In the genomic region with DNA sequence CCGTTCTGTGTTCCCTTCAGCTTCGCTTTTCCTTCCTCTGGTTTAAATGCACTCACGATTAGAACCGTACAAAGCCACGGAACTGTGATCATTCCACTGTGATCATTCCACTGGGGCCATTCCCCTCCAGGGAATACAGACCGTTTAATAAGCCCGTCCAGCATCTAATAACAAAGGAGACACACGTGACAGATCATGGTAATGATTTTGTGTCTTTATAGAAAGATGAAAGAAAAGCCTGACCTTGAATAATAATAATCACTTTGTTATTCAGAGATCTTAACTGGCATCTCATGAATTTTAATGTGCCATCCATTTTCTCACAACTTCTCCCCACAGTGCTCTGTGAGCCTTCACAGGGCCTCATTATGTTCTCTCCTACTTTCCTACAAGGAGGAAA, we compare ENCODE assay signal across 19 mouse cellular contexts. TPM values are rescaled to one million over a fixed set of nuclear protein-coding genes. Genes with fewer than 3 reads are reported as not detected.
DNase-seq lines count a peak whose midpoint lies in the region; ATAC-seq and TF ChIP-seq lines count a peak whose summit lies in the region.
"Had no signal": no experiment of that assay in that cellular context is flagged by ENCODE, and none has a peak within 500 bp of the region (broad histone marks: within the 10 kb centered on the region; RNA-seq: fewer than 3 reads in every experiment).

No protein-coding gene starts in this region.

- no peak overlapping the region for H3K9ac ChIP-seq in kidney, postnatal 0 days (ENCODE audit: low read depth, low read length)
- H3K9ac ChIP-seq in forebrain, embryonic 13.5 days, result no peak overlapping the region
- no peak overlapping the region for H3K9ac ChIP-seq in hindbrain, embryonic 15.5 days
- H3K9ac ChIP-seq in midbrain, postnatal 0 days (replicated peaks; ENCODE audit: low read length, poor library complexity, severe bottlenecking), result no peak overlapping the region
- H3K9ac ChIP-seq: heart, embryonic 15.5 days; liver, embryonic 14.5 days; neural tube, embryonic 12.5 days had no signal

- H3K4me3 ChIP-seq in kidney, postnatal 0 days (replicated peaks; ENCODE audit: low read depth, low read length), result no peak overlapping the region
- no peak overlapping the region for H3K4me3 ChIP-seq in forebrain, embryonic 13.5 days
- H3K4me3 ChIP-seq in hindbrain, embryonic 15.5 days, result no peak overlapping the region
- H3K4me3 ChIP-seq in midbrain, postnatal 0 days (ENCODE audit: low read depth, low read length), result no peak overlapping the region
- H3K4me3 ChIP-seq: heart, embryonic 15.5 days; left cerebral cortex, adult 2 months; neural tube, embryonic 12.5 days had no signal

- no peaks in the 10 kb centered on the region for H3K4me1 ChIP-seq in kidney, postnatal 0 days (replicated peaks; ENCODE audit: insufficient read depth, low read length)
- peaks cover 16% of the 10 kb centered on the region for H3K4me1 ChIP-seq in forebrain, embryonic 13.5 days
- H3K4me1 ChIP-seq in hindbrain, embryonic 15.5 days (replicated peaks), result peaks cover 8% of the 10 kb centered on the region; the same call in 1 of the 2 replicates
- H3K4me1 ChIP-seq in midbrain, postnatal 0 days (ENCODE audit: insufficient read depth, low read length), result no peaks in the 10 kb centered on the region
- H3K4me1 ChIP-seq: heart, embryonic 15.5 days; neural tube, embryonic 12.5 days had no signal

- no peak overlapping the region for H3K4me2 ChIP-seq in kidney, postnatal 0 days (ENCODE audit: low read length)
- peak overlapping the region; percentile 10 for H3K4me2 ChIP-seq in forebrain, embryonic 13.5 days
- no peak overlapping the region for H3K4me2 ChIP-seq in hindbrain, embryonic 15.5 days
- H3K4me2 ChIP-seq in midbrain, postnatal 0 days (ENCODE audit: low read depth, low read length, poor library complexity, severe bottlenecking), result no peak overlapping the region
- H3K4me2 ChIP-seq: heart, embryonic 15.5 days; neural tube, embryonic 12.5 days had no signal

- TF ChIP-seq CTCF in kidney, postnatal 0 days (IDR thresholded peaks at IDR 0.05; ENCODE audit: low read depth), result no peak
- no peak for TF ChIP-seq CTCF in midbrain, postnatal 0 days (IDR thresholded peaks at IDR 0.05)

- peak overlapping the region; percentile 42; the same call in 1 of the 2 replicates for H3K27ac ChIP-seq in kidney, postnatal 0 days
- H3K27ac ChIP-seq in forebrain, embryonic 13.5 days, result peak overlapping the region; percentile 75
- H3K27ac ChIP-seq in hindbrain, embryonic 15.5 days (replicated peaks), result peak overlapping the region; percentile 62
- H3K27ac ChIP-seq in midbrain, postnatal 0 days (ENCODE audit: low read depth, low read length), result 0 out of 2 replicates have a peak overlapping the region, but pooled peaks have one; percentile 34
- H3K27ac ChIP-seq: heart, embryonic 15.5 days; left cerebral cortex, adult 2 months; liver, embryonic 14.5 days; neural tube, embryonic 12.5 days had no signal

- no peak for DNase-seq in kidney, postnatal 0 days (ENCODE audit: low spot score)
- DNase-seq in kidney, postnatal 25 days, result no peak
- DNase-seq in midbrain, postnatal 0 days (ENCODE audit: low spot score), result peak; percentile 17
- DNase-seq in right cerebral cortex, adult 2 months (ENCODE audit: low spot score in 2 of 2), result no peak
- no peak for DNase-seq in layer of hippocampus, adult 9-11 months
- DNase-seq: adrenal gland, postnatal 14 days; cerebellum, postnatal 14 days; heart, adult 18-20 months; kidney, postnatal 4 days; lung, postnatal 14 days; retina, postnatal 1 day; thymus, adult 2 months had no signal

- ATAC-seq in kidney, postnatal 0 days (replicated peaks; ENCODE audit: low FRiP score, low read depth), result no peak
- ATAC-seq in forebrain, embryonic 13.5 days, result peak; percentile 62; the same call in 1 of the 2 replicates
- ATAC-seq in hindbrain, embryonic 15.5 days (ENCODE audit: low FRiP score, low read depth), result no peak
- ATAC-seq in midbrain, postnatal 0 days (ENCODE audit: low FRiP score), result no peak
- no peak for ATAC-seq in activated CD4-positive, CD25-positive, alpha-beta regulatory T cell, adult 4 months

- no peaks in the 10 kb centered on the region for H3K27me3 ChIP-seq in kidney, postnatal 0 days (ENCODE audit: insufficient read depth, low read length)
- H3K27me3 ChIP-seq in forebrain, embryonic 13.5 days, result no peaks in the 10 kb centered on the region
- no peaks in the 10 kb centered on the region for H3K27me3 ChIP-seq in hindbrain, embryonic 15.5 days
- no peaks in the 10 kb centered on the region for H3K27me3 ChIP-seq in midbrain, postnatal 0 days (ENCODE audit: insufficient read depth, low read length)
- H3K27me3 ChIP-seq: heart, embryonic 15.5 days; neural tube, embryonic 12.5 days had no signal

- no peaks in the 10 kb centered on the region for H3K36me3 ChIP-seq in kidney, postnatal 0 days (ENCODE audit: insufficient read depth, low read length)
- no peaks in the 10 kb centered on the region for H3K36me3 ChIP-seq in forebrain, embryonic 13.5 days (ENCODE audit: poor library complexity, severe bottlenecking)
- no peaks in the 10 kb centered on the region for H3K36me3 ChIP-seq in hindbrain, embryonic 15.5 days
- H3K36me3 ChIP-seq in midbrain, postnatal 0 days (ENCODE audit: insufficient read depth, low read length), result no peaks in the 10 kb centered on the region
- H3K36me3 ChIP-seq: heart, embryonic 15.5 days; neural tube, embryonic 12.5 days had no signal

- H3K9me3 ChIP-seq in kidney, postnatal 0 days (replicated peaks; ENCODE audit: low read length), result no peaks in the 10 kb centered on the region
- no peaks in the 10 kb centered on the region for H3K9me3 ChIP-seq in forebrain, embryonic 13.5 days (replicated peaks)
- no peaks in the 10 kb centered on the region for H3K9me3 ChIP-seq in hindbrain, embryonic 15.5 days
- H3K9me3 ChIP-seq in midbrain, postnatal 0 days (ENCODE audit: low read length), result no peaks in the 10 kb centered on the region
- H3K9me3 ChIP-seq: heart, embryonic 15.5 days; neural tube, embryonic 12.5 days had no signal

- 61% methylated on average over 8 of the region's 8 CpGs for WGBS in kidney, postnatal 0 days
- WGBS in forebrain, embryonic 13.5 days, result 8% methylated on average over 8 of the region's 8 CpGs
- WGBS in hindbrain, embryonic 15.5 days, result 9% methylated on average over 8 of the region's 8 CpGs
- WGBS in midbrain, postnatal 0 days, result 14% methylated on average over 8 of the region's 8 CpGs

RNA-seq across cellular contexts. Expression of gene Dhx40, which starts 12.0 kb away (rescaled TPM):
- polyA plus RNA-seq in kidney, postnatal 0 days (2015; fragmentation: Nextera tagmentation; extraction: Ambion mirVana), result 30.7 and 33.3 TPM in 2 replicates
- 38.3 and 41.7 TPM in 2 replicates for polyA plus RNA-seq in forebrain, embryonic 13.5 days (2015; fragmentation: Nextera tagmentation; extraction: Ambion mirVana)
- polyA plus RNA-seq in hindbrain, embryonic 15.5 days (2015; fragmentation: Nextera tagmentation; extraction: Ambion mirVana), result 17.6 and 19.8 TPM in 2 replicates
- total RNA-seq in midbrain, postnatal 0 days (2014; rRNA removed), result 14.9 and 18.2 TPM in 2 replicates
- polyA plus RNA-seq in midbrain, postnatal 0 days (2015; fragmentation: Nextera tagmentation; extraction: Ambion mirVana), result 10.2 and 11.1 TPM in 2 replicates
- polyA plus RNA-seq in activated CD4-positive, CD25-positive, alpha-beta regulatory T cell, adult 4 months (2017; shearing (Covaris generic)), result 10 to 100 TPM; 20.1 TPM
